Mouse (Mus musculus) adrenal gland, postnatal 10 days (tissue): Measurements from ENCODE around the gene Gins3. TPM values are rescaled to one million over a fixed set of nuclear protein-coding genes. Genes with fewer than 3 reads are reported as not detected.
A peak's percentile ranks its signal among the peaks of the same experiment; 100 is the strongest.
"Not testable (repeated sequence)": the region's sequence is repeated elsewhere in the genome, so short reads cannot be mapped to it uniquely, and the experiment has no call there.

Experiments used
- DNase-seq: peaks from one replicate; pipeline ENCODE4 v3.0.0; 2021; ENCODE audit warnings: mixed read lengths
- long read RNA-seq, 2 experiments: library from polyadenylated mRNA; stranded (forward); transcript quantifications; one replicate each; pipeline ENCODE4 v2.0.0; 2021
- total RNA-seq, 2 experiments: library from RNA; stranded (reverse); gene quantifications; 2 replicates each; pipeline ENCODE4 v1.2.3; 2021

Gene Gins3
- total RNA-seq: 1 to 10 TPM; 3.8 to 5.1 TPM
- long read RNA-seq, experiment 1, partial matches to known transcripts: 0 of 2 reads
- long read RNA-seq, experiment 1, other reads (novel, unspliced or antisense): 0 of 2 reads
- long read RNA-seq, experiment 2, partial matches to known transcripts: 0 of 4 reads
- long read RNA-seq, experiment 2, other reads (novel, unspliced or antisense): 1 of 4 reads

DNA sequence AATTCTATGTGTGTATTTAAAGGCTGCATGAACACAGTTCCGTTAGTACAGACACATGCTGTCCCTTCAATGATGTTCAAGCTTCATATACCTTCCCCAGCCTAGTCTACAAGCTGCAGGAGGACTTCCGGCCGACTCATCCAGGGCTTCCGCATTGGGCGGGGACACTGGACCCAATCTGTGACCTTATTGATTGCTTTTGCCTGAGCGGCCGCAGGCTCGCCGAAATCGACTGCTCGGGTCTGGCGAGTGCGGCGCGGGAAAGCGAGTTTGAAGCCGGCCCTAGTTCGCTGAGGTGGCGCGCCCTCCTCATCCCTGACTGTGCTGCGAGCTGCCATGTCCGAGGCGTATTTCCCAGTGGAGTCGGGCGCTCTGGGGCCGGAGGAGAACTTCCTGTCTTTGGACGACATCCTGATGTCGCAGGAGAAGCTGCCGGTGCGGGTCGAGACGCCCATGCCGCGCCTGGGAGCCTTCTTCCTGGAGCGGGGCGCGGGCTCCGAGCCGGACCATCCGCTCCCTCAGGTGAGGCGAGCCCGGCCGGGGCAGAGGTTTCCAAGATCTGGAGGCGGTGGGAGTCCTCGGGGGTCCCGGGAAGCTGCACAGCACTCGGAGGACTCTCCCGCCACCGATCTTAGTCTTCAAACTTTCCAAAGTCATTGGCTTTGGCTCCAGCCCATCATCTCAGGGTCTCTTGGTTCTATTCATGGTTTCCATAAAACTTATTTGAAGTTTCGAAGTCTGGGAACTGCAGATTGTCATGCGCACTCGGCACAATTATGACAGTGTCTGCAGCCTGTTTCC lies at the start of gene Gins3:
Gins3 (plus strand) TSS at position 192 of the 801 bp plus-strand sequence.
- DNase-seq: peak; percentile 95

GRCm38 (mm10) chr8:95587339-95587738 lies 45.9 kb upstream of the Gins3 start:
- no peak for DNase-seq

- no peak for DNase-seq
Observed at GRCm38 (mm10) chr8:95589282-95589681, 44.0 kb upstream of the Gins3 start.

- DNase-seq: no peak
Observed at GRCm38 (mm10) chr8:95590539-95590938, 42.7 kb upstream of the Gins3 start.

DNA sequence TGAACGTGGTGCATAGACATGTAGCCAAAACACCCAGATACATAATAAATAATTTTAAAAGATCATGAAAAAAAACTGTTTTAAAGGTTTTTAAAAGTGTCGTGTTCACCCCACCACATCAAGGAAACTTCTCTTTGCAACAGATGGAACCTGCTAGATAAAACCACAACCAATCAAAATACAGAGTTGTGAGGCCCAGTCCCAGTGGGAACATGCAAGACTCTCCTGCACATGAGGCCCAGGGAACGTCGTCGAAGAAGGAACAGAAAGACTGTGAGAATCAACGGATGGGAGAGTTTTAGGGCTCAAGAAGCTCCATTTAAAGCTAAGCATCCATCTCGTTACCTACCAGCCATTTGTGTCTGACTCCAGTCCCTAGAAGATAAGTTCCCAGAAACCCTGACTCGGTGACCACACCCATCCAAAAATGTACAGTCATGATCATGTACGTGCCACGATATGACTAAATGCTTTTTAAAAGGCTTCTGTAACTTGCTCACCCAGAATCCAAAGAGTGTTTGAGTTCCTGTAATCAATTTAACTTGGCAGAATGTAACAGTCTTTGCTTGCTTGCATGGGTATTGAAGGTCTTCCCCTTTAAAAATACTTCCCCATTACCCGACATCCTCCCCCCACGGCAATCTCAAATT lies 41.0 kb upstream of the Gins3 start:
- DNase-seq: no peak

DNA sequence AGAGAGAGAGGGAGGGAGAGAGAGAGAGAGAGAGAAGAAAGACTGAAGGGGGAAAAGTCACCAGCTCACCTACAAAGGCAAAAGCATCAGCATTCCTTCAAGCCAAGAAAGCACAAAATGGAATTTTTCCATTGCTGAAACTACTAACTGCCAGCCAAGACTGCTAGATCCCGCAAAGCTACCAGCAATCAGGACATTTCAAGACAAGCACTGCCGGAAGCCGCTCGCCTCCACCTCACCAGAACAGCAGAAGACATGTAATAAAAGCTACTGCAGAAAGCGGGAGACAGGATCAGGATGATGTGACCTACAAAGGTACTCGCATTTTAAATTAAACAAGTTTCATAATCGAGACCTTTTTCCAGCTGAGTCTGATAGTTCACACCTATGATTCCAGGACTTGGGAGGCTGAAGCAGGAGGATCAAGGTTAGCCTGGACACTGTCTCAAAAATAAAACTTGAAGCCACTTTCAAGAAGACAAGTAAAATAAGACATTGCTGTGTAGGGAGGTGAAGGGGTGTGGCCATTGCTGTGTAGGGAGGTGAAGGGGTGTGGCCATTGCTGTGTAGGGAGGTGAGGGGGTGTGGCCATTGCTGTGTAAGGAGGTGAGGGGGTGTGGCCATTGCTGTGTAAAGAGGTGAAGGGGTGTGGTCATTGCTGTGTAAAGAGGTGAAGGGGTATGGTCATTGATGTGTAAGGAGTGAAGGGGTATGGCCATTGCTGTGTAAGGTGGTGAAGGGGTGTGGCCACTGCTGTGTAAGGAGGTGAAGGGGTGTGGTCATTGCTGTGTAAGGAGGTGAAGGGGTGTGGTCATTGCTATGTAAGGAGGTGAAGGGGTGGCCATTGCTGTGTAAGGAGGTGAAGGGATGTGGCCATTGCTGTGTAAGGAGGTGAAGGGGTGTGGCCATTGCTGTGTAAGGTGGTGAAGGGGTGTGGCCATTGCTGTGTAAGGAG lies 39.5 kb upstream of the Gins3 start:
- no peak for DNase-seq

- no peak for DNase-seq
Observed at GRCm38 (mm10) chr8:95595131-95595530, 38.1 kb upstream of the Gins3 start.

DNA sequence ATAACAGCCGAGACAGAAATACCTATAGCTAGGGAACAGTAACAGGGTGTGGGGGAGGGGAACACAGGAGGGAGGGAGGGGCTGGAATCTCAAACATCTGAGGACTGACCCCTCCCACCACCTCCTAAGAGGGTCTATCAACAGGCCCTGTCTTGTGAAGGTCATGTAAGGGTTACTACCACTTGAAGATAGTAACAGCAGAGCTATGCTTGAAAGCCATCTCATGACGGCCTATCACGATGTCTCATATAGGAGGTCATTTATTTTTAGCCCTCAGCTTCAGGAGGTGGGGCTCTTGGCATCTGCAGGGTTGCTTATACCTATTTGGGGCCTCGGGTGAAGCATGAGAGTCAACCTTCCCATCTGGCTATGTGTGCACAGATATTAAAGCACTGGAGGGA lies 36.4 kb upstream of the Gins3 start:
- no peak for DNase-seq

DNA sequence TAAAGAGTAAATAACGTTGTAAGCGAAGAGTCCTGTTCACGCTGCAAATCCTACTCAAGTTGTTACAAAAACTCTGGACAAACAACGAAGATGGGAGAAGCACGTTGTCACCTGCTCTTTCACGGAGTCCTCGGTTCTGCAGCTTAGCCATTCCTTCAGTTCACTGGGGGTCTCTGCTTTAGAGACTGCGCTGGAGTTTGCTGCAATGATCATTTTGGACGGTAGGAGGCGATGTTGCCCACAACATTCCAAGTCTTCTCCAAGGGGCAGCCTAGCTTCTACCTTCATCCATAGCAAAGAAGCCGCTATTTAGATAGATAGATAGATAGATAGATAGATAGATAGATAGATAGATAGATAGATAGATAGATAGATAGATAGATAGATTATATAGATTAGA lies 33.4 kb upstream of the Gins3 start:
- DNase-seq: peak; percentile 71

GRCm38 (mm10) chr8:95601306-95601705 lies 31.9 kb upstream of the Gins3 start:
- no peak for DNase-seq

DNA sequence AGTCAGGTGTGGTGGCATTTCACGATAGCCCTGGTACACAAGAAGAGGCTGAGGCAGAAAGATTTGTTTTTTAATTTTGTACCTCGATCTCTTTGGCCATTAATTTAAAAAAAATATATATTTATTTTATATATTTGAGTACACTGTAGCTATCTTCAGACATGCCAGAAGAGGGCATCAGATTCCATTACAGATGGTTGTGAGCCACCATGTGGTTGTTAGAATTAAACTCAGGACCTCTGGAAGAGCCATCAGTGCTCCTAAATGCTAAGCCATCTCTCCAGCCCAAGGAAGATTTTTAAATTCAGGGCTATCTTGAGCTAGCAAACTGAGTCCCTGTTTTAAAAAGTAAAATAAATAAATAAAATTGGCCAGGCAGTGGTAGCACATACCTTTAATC lies 31.1 kb upstream of the Gins3 start:
- DNase-seq: no peak

GRCm38 (mm10) chr8:95606509-95606908 lies 26.7 kb upstream of the Gins3 start:
- DNase-seq: not testable (repeated sequence)

DNA sequence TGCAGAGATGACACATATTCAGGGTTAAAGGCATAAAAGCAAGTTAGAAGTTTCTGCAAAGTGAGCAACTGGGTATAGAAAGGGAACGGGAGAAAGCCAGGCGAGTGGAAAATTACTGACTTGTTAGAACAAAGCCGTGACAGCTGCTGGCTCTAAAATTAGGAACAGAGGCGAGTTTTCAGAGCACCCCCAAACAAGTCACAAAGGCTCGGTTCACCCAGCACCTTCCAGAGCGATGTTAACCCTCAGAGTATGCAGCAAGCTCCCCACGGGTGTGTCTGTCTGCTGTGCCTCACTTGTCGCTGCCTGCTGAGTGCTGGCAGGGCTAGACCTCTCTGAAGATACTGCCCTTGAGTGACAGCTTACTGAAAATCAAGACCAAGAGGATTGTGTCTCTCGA lies 26.0 kb upstream of the Gins3 start:
- DNase-seq: peak; percentile 15

DNA sequence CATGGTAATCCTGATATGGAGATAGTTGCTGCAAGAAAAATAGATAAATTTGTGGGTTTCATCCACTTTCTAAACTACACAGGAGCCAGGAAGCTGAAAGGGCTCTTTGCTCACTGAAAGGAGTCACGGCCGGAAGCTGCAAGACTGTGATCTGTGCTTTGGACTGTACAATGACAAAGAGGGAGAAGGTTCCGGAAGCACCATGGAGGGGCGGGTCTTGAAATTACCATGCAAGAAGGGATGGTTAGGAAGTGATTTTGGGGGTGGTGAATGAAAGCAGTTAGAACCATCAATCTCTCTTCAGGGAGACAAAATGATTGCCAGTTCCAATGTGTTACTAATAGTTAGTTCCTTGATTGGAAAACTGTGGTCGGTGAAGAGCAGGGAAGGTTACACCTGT lies 23.8 kb upstream of the Gins3 start:
- no peak for DNase-seq

GRCm38 (mm10) chr8:95610749-95611148 lies 22.5 kb upstream of the Gins3 start:
- peak; percentile 24 for DNase-seq

DNA sequence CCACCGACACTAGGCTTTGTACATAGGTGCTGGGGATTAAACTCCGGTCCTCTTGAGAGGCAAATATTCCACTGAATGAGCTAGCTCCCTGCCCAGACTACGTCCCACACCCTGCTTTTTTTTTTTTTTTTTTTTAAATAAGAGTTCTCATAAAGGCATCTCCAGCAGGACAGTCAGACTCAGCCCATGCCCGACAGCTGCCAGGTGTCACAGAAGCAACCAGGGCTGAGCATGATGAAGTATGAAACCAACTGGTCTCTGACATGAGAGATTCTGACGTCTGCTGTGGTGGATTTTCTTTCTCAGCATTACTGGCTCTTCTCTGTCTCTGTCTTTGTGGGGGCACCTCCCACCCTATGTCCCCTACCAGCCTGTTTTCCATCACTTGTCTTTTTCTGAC lies 21.5 kb upstream of the Gins3 start:
- DNase-seq: no peak

- DNase-seq: no peak
Observed at GRCm38 (mm10) chr8:95616383-95616782, 16.9 kb upstream of the Gins3 start.

DNA sequence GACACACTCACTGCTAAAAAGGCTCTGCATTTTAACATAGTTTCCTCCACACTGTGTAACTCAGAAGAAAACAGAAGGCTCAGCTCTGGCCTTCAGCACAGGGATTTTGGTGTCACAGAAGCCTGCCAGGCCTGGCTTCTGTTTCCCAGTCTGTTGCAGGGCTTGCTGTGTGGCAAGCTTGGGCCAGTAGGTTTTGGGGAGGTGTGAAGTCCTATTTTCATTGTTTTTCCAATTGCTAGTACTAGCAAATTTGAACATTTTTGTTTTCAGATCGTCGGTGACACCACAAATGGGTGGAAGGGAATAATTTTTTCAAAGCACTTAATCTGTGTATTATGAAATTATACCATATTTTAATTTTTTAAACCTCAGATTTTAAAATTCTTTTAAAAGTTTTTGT lies 13.2 kb upstream of the Gins3 start:
- no peak for DNase-seq

DNA sequence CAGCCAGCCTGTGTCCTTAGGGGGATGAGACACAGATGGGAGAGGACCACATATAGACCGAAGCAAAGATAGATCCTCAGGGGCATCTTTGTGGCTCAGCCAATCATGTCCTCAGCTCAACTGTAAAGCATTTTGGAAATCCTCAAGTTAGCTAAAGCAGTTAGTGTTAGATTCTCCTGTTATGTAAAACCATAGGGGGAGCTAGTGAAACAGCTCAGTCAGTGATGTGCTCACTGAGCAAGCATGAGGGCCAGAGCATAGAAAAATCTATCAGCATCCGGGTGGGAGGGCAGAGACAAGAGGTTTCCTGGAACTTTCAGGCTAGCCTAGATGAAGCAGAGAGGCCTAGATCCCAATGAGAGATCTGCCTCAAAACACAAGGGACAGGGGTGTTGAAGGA lies 8.4 kb upstream of the Gins3 start:
- DNase-seq: no peak

- no peak for DNase-seq
Observed at GRCm38 (mm10) chr8:95632840-95633239, 413 bp upstream of the Gins3 start.

DNA sequence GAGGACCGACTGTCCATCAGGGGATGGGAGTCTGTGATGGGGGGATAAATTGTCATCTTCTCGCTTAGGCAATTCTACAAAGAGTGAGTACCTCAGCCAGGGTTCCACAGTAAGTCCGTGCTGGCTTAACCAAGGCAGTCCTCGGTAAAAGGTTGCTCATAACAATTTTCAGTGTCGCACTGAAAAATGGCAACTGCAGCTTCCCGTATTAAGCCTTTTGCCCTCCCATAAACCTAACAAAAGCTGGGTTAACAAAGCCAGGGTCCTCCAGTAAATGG lies 749 bp downstream of the Gins3 start:
- DNase-seq: no peak

DNA sequence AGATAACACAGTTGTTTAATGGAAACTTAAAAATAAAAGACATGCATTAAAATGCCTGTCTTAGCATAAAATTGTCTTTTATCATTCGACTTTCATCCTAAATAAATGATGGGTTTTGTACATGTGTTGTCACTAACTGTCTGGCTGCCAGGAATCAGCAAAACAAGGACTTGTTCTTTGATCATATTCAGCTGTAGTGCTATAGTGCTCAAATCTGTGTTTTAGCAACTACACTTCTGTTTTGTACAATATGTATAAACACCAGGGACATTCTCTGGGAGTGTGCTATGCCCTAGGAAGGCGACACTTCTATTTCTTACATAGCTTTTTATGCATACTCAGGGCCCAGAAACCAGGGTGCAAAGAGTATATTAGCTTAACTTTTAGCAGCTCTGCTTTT lies 11.7 kb downstream of the Gins3 start:
- DNase-seq: no peak

DNA sequence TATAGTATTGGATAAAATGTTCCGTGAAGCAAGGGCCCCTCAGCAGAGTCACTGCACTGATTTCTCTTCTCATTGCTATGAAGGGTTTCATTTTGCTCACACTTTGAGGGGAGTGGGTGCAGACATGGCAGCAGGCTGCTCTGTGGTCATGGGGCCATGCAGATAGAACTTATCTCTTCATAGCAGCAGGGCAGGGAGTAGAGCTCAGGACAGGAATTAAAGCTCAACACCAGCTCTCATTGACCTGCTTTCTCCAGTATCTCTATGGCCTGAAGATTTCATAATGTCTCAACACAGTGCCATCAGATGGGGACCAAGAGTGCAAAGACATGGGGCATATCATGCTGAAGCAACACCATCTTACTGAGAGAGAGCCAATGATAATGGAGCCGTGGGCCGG lies 15.0 kb downstream of the Gins3 start:
- no peak for DNase-seq
